Mouse (Mus musculus) G1E (cell line): ENCODE results near the gene Trappc11.

ENCODE experiments used
- CTCF ChIP-seq: IDR thresholded peaks from 2 replicates; pipeline ENCODE4 v1.5.1; 2012; ENCODE audit warnings: low read depth, low read length, inconsistent platforms, mixed read lengths
- GATA1 ChIP-seq: IDR thresholded peaks from 2 replicates; pipeline ENCODE4 v1.6.1; 2012; ENCODE audit warnings: borderline replicate concordance, low read length, inconsistent platforms, mixed read lengths
- GATA2 ChIP-seq: IDR thresholded peaks from 2 replicates; pipeline ENCODE4 v1.6.1; 2012; ENCODE audit warnings: low read depth, low read length, inconsistent platforms, borderline replicate concordance
- POLR2AphosphoS5 ChIP-seq: IDR thresholded peaks from 2 replicates; pipeline ENCODE4 v1.6.1; 2012; ENCODE audit warnings: low read depth, low read length, inconsistent platforms; ENCODE audit not compliant: insufficient replicate concordance
- TAL1 ChIP-seq: conservative IDR thresholded peaks from 2 replicates; pipeline ENCODE4 v1.6.1; 2012; ENCODE audit warnings: low read depth, low read length, inconsistent platforms, mixed read lengths

DNA sequence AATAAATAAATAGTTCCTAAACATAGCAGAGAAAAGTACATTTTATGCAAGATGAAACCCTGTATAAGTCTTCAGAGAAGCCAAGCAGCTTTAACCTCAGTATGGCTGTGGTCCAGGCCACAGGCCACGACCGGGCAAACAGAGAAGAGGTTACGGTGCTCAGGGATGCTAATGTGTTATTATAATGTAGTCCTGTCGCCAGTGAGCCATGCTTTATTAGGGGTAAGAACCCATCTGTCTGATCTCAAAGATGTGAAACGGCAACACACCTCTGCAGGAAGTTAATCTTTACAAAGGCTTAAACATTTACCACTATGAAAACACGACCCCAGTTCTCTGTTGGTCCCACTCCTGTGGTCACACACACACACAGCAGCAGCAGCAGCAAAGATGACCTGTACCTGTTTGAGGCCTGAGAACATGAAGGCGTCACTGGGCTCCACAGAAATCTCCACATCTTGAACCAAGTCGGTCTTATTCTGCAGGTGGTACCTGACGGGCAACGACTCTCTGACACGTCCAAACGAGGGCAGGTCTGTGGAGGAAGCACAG is 38.6 kb downstream of the Trappc11 start:
- TF ChIP-seq POLR2AphosphoS5 (no peak), CTCF (no peak), TAL1 (no peak), GATA1 (no peak), GATA2 (no peak)
